Mouse (Mus musculus) hindbrain, embryonic 15.5 days (tissue): Measurements from ENCODE around the gene Ddx10. TPM values are rescaled to one million over a fixed set of nuclear protein-coding genes. Genes with fewer than 3 reads are reported as not detected.

Source experiments
- ATAC-seq: fragments of 200-750 bp; cut with Nextera tagmentation; 2 replicates; pipeline ENCODE4 v1.8.0; 2017; ENCODE audit warnings: low read depth, moderate number of reproducible peaks, moderate TSS enrichment; ENCODE audit not compliant: low FRiP score
- H3K27ac ChIP-seq: fragments of 300-500 bp; sonication (generic); replicated peaks from 2 replicates; pipeline ENCODE4 v1.5.1; 2015; ENCODE audit warnings: mild to moderate bottlenecking, inconsistent platforms
- H3K27me3 ChIP-seq: fragments of 300-500 bp; sonication (generic); 2 replicates; pipeline ENCODE4 v1.6.1; 2015; ENCODE audit warnings: control low read depth, inconsistent platforms
- H3K36me3 ChIP-seq: fragments of 300-500 bp; sonication (generic); 2 replicates; pipeline ENCODE4 v1.6.1; 2015; ENCODE audit warnings: control low read depth, inconsistent platforms
- H3K4me1 ChIP-seq: fragments of 300-500 bp; sonication (generic); replicated peaks from 2 replicates; pipeline ENCODE4 v1.6.1; 2015; ENCODE audit warnings: control low read depth, inconsistent platforms
- H3K4me2 ChIP-seq: fragments of 300-500 bp; sonication (generic); 2 replicates; pipeline ENCODE4 v1.6.1; 2015; ENCODE audit warnings: moderate library complexity, mild to moderate bottlenecking, inconsistent platforms
- H3K4me3 ChIP-seq: fragments of 300-500 bp; sonication (generic); 2 replicates; pipeline ENCODE4 v1.5.1; 2015; ENCODE audit warnings: mild to moderate bottlenecking, inconsistent platforms
- H3K9ac ChIP-seq: fragments of 300-500 bp; sonication (generic); 2 replicates; pipeline ENCODE4 v1.6.1; 2015; ENCODE audit warnings: inconsistent platforms
- H3K9me3 ChIP-seq: fragments of 300-500 bp; sonication (generic); 2 replicates; pipeline ENCODE4 v1.6.1; 2016; ENCODE audit warnings: control low read depth, inconsistent platforms
- WGBS: fragments of 180-500 bp; shearing (Covaris S2); methylation state at CpG from one replicate; pipeline ENCODE4 v1.1.7; 2015; 5-methylcytosine and 5-hydroxymethylcytosine counted together
- polyA plus RNA-seq: library from polyadenylated mRNA; unstranded; fragments of >200 nt; fragmentation: Nextera tagmentation; extraction: Ambion mirVana; gene quantifications from 2 replicates; pipeline ENCODE4 v1.2.1, GENCODE M21; 2015

Ddx10 gene
- polyA plus RNA-seq, 1 experiment from 2014 or later: 22.8 TPM

DNA sequence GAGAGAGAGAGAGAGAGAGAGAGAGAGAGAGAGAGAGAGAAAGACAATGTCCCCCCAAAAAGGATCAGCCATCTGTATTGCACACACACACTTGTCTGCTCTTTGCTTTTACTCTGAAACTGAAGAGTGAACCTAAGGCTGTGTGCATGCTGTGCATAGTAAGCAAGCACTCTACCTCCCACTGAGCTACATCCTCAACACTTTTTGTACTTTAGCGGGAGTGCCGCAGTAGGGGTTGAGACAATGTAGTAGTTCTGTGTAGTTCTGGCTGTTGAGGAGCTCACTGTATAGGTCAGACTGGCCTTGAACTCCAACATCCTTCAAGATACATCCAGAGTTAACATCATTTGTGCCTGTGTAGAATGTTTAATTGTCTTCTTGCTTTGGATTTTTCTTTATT is 17.7 kb upstream of the Ddx10 start:
- WGBS: 55% methylated on average over 2 of the region's 2 CpGs
- no peaks in the 10 kb centered on the region for H3K36me3 ChIP-seq
- no peaks in the 10 kb centered on the region for H3K4me1 ChIP-seq
- H3K9me3 ChIP-seq: no peaks in the 10 kb centered on the region
- no peak overlapping the region for H3K9ac ChIP-seq
- H3K4me3 ChIP-seq: no peak overlapping the region
- no peak overlapping the region for H3K4me2 ChIP-seq
- H3K27ac ChIP-seq: no peak overlapping the region
- no peak for ATAC-seq
- no peaks in the 10 kb centered on the region for H3K27me3 ChIP-seq

DNA sequence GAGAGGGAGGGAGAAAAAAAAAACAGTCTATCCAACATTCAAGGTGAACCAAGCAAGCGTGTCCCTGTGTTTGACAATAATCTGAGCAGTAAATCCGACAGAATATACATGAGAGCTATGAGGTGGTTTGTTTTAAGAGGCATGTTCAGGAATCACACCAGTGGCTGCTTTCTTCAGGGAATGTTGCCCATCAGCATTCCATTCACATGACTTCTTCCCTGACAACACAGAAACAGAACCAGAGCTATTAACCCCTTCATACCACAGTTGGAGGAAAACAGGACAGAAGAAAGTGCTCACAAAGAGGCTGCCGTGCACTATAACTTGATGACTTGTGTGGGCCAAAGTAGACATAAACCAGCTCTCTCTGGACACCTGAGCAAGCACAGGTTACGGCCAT is 16.5 kb upstream of the Ddx10 start:
- Histone ChIP-seq H3K9me3 (no peaks in the 10 kb centered on the region), H3K4me2 (no peak overlapping the region), H3K27ac (no peak overlapping the region), H3K4me3 (no peak overlapping the region), H3K4me1 (no peaks in the 10 kb centered on the region), H3K27me3 (no peaks in the 10 kb centered on the region), H3K9ac (no peak overlapping the region), H3K36me3 (no peaks in the 10 kb centered on the region)
- ATAC-seq: no peak
- WGBS: 73% methylated on average over 4 of the region's 4 CpGs

DNA sequence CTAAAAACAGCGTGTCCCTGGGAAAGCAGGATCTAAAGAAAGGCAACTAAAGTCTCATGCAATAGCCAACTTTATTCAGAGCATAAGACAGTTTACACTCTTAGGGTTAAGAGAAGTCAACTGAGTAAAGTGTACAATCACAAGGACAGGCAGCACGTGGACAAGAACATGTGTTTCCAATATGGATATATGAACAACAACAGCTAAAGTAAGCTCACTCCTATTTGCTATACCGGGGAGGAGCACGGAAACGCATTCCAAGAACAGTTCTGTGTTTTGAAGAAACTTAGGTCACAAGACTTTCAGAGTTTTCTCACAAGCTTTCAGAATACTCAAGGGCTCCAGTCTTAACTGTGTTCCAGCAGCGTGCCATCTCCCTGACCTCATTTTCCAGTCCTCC is 10.3 kb upstream of the Ddx10 start:
- Histone ChIP-seq H3K4me2 (no peak overlapping the region), H3K4me3 (no peak overlapping the region), H3K36me3 (no peaks in the 10 kb centered on the region), H3K9me3 (no peaks in the 10 kb centered on the region), H3K27ac (no peak overlapping the region), H3K27me3 (no peaks in the 10 kb centered on the region), H3K9ac (no peak overlapping the region), H3K4me1 (no peaks in the 10 kb centered on the region)
- ATAC-seq: no peak
- 36% methylated on average over 6 of the region's 6 CpGs for WGBS

- WGBS: 0% methylated on average over 3 of the region's 3 CpGs
- Histone ChIP-seq H3K9me3 (no peaks in the 10 kb centered on the region), H3K4me3 (no peak overlapping the region), H3K4me2 (no peak overlapping the region), H3K27ac (no peak overlapping the region), H3K36me3 (no peaks in the 10 kb centered on the region), H3K27me3 (no peaks in the 10 kb centered on the region), H3K4me1 (no peaks in the 10 kb centered on the region), H3K9ac (no peak overlapping the region)
- no peak for ATAC-seq
Observed at GRCm38 (mm10) chr9:53257772-53258171, 9.9 kb upstream of the Ddx10 start.

DNA sequence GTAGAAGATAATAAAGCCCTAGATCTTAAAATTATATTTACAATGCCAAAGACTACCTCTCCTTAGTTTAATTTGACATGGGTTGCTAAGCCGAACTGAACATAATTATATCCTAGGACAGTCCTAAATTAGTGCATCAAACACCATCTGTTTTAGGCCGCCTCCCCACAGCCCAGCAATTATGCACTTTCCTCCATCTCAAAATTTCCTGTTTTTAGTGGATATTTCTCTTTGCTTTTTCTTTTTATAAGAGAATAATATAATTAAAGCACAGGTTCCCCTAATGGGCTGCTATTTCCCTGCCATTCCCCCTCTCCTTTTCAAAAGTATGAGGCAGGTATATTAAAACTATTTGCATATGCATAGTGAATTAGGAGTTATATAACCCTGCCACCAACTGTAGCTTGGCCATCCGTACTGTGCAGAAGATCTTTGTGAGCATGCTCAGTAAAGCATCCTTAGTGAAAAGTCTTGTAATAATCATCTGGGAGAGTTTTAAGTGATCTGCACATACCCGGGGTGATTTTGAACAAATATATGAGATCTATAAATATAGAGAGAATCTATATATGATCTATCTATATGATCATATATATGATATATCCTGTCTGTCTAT is 8.9 kb upstream of the Ddx10 start:
- H3K27ac ChIP-seq: no peak overlapping the region
- H3K4me2 ChIP-seq: no peak overlapping the region
- no peaks in the 10 kb centered on the region for H3K36me3 ChIP-seq
- no peak overlapping the region for H3K4me3 ChIP-seq
- H3K27me3 ChIP-seq: no peaks in the 10 kb centered on the region
- WGBS: 79% methylated on average over 4 of the region's 4 CpGs
- ATAC-seq: no peak
- H3K9ac ChIP-seq: no peak overlapping the region
- no peaks in the 10 kb centered on the region for H3K4me1 ChIP-seq
- no peaks in the 10 kb centered on the region for H3K9me3 ChIP-seq

- H3K9ac ChIP-seq: no peak overlapping the region
- H3K36me3 ChIP-seq: no peaks in the 10 kb centered on the region
- WGBS: 10% methylated on average over 4 of the region's 4 CpGs
- H3K27ac ChIP-seq: no peak overlapping the region
- H3K4me3 ChIP-seq: no peak overlapping the region
- no peaks in the 10 kb centered on the region for H3K9me3 ChIP-seq
- no peak overlapping the region for H3K4me2 ChIP-seq
- H3K4me1 ChIP-seq: no peaks in the 10 kb centered on the region
- H3K27me3 ChIP-seq: 0 out of 2 replicates have a peak, but pooled peaks cover 2% of the 10 kb centered on the region
- no peak for ATAC-seq
Observed at GRCm38 (mm10) chr9:53254368-53254767, 6.5 kb upstream of the Ddx10 start.

GRCm38 (mm10) chr9:53247516-53247915 is 337 bp downstream of the Ddx10 start:
- Histone ChIP-seq H3K27ac (peak overlapping the region; percentile 64), H3K9me3 (no peaks in the 10 kb centered on the region)
- ATAC-seq: peak; percentile 53

DNA sequence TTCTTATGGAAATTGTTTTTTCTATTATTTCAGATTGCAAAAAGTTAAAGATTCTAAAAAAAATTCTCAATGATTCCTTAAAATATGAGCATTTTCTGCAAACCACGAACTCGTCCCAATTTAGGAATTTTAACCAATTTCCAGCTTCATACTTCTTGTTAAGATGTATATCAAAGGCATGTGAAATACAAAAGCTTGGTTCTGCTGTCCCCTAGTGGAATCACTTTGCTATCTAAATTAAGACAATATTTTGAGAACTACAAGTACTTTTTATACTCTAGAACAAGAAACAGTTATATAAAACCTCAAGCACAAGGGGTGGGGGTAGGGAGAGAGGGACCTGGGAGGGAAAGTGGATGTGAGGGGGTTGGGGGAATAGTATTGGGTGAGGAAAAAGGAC is 29.7 kb downstream of the Ddx10 start:
- H3K4me3 ChIP-seq: no peak overlapping the region
- H3K9me3 ChIP-seq: no peaks in the 10 kb centered on the region
- no peak overlapping the region for H3K4me2 ChIP-seq
- H3K36me3 ChIP-seq: peaks cover 5% of the 10 kb centered on the region
- H3K27ac ChIP-seq: no peak overlapping the region
- ATAC-seq: no peak
- no peak overlapping the region for H3K9ac ChIP-seq
- no peaks in the 10 kb centered on the region for H3K4me1 ChIP-seq
- 78% methylated on average over 2 of the region's 2 CpGs for WGBS
- no peaks in the 10 kb centered on the region for H3K27me3 ChIP-seq

More at GRCm38 (mm10) chr9:53247516-53247915, 337 bp downstream of the Ddx10 start:
- Histone ChIP-seq H3K36me3 (no peaks in the 10 kb centered on the region), H3K27me3 (0 out of 2 replicates have a peak, but pooled peaks cover 2% of the 10 kb centered on the region), H3K9ac (peak overlapping the region; percentile 75), H3K4me1 (peaks cover 22% of the 10 kb centered on the region), H3K4me3 (peak overlapping the region; percentile 93), H3K4me2 (peak overlapping the region; percentile 95)
- WGBS: 2% methylated on average over 23 of the region's 23 CpGs

- H3K36me3 ChIP-seq: peaks cover 10% of the 10 kb centered on the region
- H3K4me3 ChIP-seq: no peak overlapping the region
- H3K9ac ChIP-seq: no peak overlapping the region
- WGBS: 85% methylated on average over 4 of the region's 4 CpGs
- no peaks in the 10 kb centered on the region for H3K9me3 ChIP-seq
- H3K4me2 ChIP-seq: no peak overlapping the region
- no peak overlapping the region for H3K27ac ChIP-seq
- ATAC-seq: no peak
- no peaks in the 10 kb centered on the region for H3K27me3 ChIP-seq
- H3K4me1 ChIP-seq: no peaks in the 10 kb centered on the region
Observed at GRCm38 (mm10) chr9:53208283-53208682, 39.6 kb downstream of the Ddx10 start.

GRCm38 (mm10) chr9:53174590-53174989 is 73.3 kb downstream of the Ddx10 start:
- Histone ChIP-seq H3K36me3 (no peaks in the 10 kb centered on the region), H3K9ac (no peak overlapping the region), H3K4me1 (no peaks in the 10 kb centered on the region), H3K4me3 (no peak overlapping the region), H3K4me2 (no peak overlapping the region), H3K27ac (no peak overlapping the region), H3K27me3 (no peaks in the 10 kb centered on the region), H3K9me3 (no peaks in the 10 kb centered on the region)
- ATAC-seq: no peak
- 97% methylated on average over 2 of the region's 2 CpGs for WGBS

DNA sequence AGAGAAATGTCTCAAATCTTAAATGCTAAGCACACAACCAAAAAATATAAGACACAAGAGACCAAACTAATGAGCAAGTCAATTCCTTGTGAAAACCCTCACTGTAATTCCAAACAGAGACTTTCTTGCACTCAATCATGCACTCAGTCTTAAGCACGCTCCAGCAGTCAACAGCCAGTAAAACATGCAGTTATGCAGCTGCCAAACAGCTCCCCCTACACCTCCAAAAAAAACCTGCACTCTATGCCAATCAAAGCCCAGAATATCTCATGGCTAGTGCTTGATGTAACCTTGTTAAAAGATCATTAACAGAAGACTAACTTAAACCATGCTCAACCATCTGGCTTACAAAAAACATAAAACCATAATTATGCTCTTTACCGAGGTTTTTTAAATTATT is 74.6 kb downstream of the Ddx10 start:
- no peak for ATAC-seq
- WGBS: 59% methylated on average over 2 of the region's 2 CpGs

DNA sequence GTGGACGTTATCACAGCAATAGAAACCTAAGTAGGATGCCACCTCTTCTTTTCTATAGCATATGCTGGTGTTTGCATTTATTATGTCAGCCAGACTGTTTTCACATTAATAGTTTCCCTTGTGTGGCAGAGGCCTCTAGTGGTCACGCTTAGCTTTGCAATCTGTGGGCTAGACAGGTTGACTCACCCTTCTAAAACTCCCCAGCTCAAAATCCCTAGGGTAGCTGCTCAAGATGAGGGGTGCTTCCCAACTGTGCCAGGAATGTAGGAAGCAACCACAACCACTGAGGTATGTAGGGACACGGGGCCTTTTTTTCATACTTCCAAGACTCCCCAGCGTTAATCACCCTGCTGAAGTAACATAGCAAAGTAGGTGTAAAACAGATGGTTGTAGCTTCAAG is 103.6 kb downstream of the Ddx10 start:
- no peaks in the 10 kb centered on the region for H3K4me1 ChIP-seq
- no peak overlapping the region for H3K4me3 ChIP-seq
- WGBS: 33% methylated on average over 4 of the region's 4 CpGs
- H3K9me3 ChIP-seq: no peaks in the 10 kb centered on the region
- no peak overlapping the region for H3K9ac ChIP-seq
- no peak overlapping the region for H3K27ac ChIP-seq
- H3K4me2 ChIP-seq: no peak overlapping the region
- no peaks in the 10 kb centered on the region for H3K36me3 ChIP-seq
- ATAC-seq: no peak
- H3K27me3 ChIP-seq: no peaks in the 10 kb centered on the region

More for the DNA sequence above, 74.6 kb downstream of the Ddx10 start:
- H3K36me3 ChIP-seq: no peaks in the 10 kb centered on the region
- no peak overlapping the region for H3K9ac ChIP-seq
- no peaks in the 10 kb centered on the region for H3K9me3 ChIP-seq
- no peaks in the 10 kb centered on the region for H3K4me1 ChIP-seq
- no peak overlapping the region for H3K4me2 ChIP-seq
- H3K27ac ChIP-seq: no peak overlapping the region
- no peak overlapping the region for H3K4me3 ChIP-seq
- H3K27me3 ChIP-seq: no peaks in the 10 kb centered on the region

- Histone ChIP-seq H3K27ac (no peak overlapping the region), H3K9me3 (no peaks in the 10 kb centered on the region), H3K4me3 (no peak overlapping the region), H3K4me1 (no peaks in the 10 kb centered on the region), H3K4me2 (no peak overlapping the region), H3K9ac (no peak overlapping the region), H3K36me3 (no peaks in the 10 kb centered on the region), H3K27me3 (no peaks in the 10 kb centered on the region)
- no peak for ATAC-seq
- 91% methylated on average over 2 of the region's 2 CpGs for WGBS
Observed at GRCm38 (mm10) chr9:53143508-53143907, 104.3 kb downstream of the Ddx10 start.
